Mouse (Mus musculus): ENCODE measurements around the gene Cd38. TPM values are rescaled to one million over a fixed set of nuclear protein-coding genes. Genes with fewer than 3 reads are reported as not detected.

Cd38 gene
- polyA plus RNA-seq, 1 experiment from 2014 or later, result 14.2 TPM

DNA sequence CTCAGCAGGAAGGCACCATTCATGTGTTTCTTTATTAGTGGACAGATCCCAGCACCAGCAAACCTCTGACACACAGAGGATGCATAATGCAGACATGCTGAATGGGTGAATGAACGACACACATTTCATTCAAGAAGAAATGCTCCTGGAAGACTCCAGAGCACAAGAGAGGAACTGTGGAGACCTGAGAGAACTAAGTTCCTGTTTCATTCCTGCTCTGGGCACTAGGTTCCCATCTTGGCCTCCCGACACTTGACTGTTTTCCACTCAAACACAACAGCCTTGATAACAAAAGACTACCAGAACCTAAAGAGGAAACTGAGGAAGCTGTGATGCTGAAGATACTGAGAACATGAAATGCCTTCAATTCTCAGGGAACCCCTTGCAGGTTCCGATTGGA lies 20.1 kb upstream of the Cd38 start:
- H3K27me3 ChIP-seq (ENCODE audit: control insufficient read depth, insufficient read depth, low read length), result no peaks in the 10 kb centered on the region
- no peaks in the 10 kb centered on the region for H3K4me1 ChIP-seq (ENCODE audit: control insufficient read depth, insufficient read depth, low read length)
- WGBS, result 93% methylated on average over 3 of the region's 3 CpGs
- no peak overlapping the region for H3K9ac ChIP-seq (ENCODE audit: low read length)
- no peaks in the 10 kb centered on the region for H3K36me3 ChIP-seq (ENCODE audit: control insufficient read depth, insufficient read depth, low read length)
- no peak overlapping the region for H3K27ac ChIP-seq (ENCODE audit: low read length)
- ATAC-seq (ENCODE audit: insufficient read depth, low FRiP score), result no peak
- H3K4me2 ChIP-seq (ENCODE audit: low read depth, low read length), result no peak overlapping the region
- H3K9me3 ChIP-seq (replicated peaks; ENCODE audit: control insufficient read depth, low read length), result peaks cover 2% of the 10 kb centered on the region; the same call in 1 of the 2 replicates
- no peak overlapping the region for H3K4me3 ChIP-seq (replicated peaks; ENCODE audit: low read length)

DNA sequence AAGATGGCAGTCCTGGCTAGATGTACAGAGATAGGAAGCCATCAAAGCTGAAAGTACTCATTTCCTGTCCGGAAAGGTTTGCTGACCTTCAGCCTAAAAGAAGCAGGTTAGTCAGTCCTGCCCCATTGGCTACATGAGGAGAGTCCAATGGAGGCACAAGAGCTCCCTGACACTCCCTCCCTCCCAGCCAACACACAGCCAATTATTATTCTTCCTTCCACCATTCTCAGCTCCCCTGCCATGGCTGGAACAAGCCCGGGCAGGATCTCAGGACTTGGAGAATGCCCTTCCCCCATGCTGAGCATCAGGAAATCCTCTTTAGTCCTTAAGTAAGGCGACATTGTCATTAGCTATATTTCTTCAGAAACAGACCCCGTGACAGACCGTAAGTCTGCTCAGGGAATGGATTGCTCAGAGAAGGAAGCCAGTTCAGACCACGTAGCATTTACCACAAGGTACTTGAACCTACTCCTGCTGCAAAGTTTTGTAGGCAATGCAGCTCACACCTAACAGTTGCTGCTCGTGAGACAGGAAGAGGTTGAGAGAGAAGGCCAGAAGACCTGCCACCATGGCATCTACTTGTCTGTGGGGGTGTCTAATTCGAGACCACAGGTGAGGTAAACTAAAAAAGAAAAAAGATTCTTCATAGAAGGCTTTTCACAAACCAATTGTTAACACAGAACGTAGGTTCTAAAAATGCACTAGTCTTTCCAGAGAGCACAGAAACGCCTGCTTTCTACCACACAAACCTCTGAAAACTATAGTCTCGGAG lies 15.1 kb upstream of the Cd38 start:
- no peak overlapping the region for H3K4me2 ChIP-seq (ENCODE audit: low read depth, low read length)
- no peaks in the 10 kb centered on the region; the same call in none of the 2 replicates for H3K9me3 ChIP-seq (replicated peaks; ENCODE audit: control insufficient read depth, low read length)
- WGBS, result 72% methylated on average over 11 of the region's 11 CpGs
- no peaks in the 10 kb centered on the region for H3K27me3 ChIP-seq (ENCODE audit: control insufficient read depth, insufficient read depth, low read length)
- H3K9ac ChIP-seq (ENCODE audit: low read length), result no peak overlapping the region
- ATAC-seq (ENCODE audit: insufficient read depth, low FRiP score), result no peak
- no peaks in the 10 kb centered on the region for H3K36me3 ChIP-seq (ENCODE audit: control insufficient read depth, insufficient read depth, low read length)
- no peak overlapping the region; the same call in 1 of the 2 replicates for H3K27ac ChIP-seq (ENCODE audit: low read length)
- H3K4me3 ChIP-seq (replicated peaks; ENCODE audit: low read length), result no peak overlapping the region
- H3K4me1 ChIP-seq (ENCODE audit: control insufficient read depth, insufficient read depth, low read length), result no peaks in the 10 kb centered on the region

DNA sequence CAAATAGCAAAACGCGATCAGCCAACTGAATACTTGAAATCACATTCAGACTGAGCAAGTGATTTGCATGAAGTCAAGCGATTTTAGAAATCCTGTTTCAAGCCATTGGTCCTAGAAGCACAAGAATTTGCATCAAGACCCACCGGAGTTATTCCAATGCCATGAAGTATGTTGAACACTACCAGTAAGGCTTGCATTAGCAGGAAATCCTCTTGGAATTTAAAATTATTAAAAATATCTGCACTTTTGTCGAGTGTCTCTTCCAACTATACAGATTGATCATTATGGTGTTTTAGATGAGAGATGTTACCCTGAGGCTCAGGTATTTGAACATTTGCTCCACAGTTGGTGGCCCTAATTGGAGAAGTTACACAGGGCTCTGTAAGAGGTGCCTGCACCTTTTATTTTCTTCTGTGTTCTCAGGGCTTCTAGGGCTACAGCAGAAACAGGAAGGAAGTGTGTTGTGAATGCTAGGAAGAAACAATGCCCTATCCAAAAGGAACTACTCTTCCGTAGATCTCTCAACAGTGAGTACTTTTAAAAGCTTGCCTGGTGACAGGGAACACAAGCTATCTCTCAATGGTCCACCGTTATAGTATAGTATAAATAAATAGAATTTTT lies 14.4 kb upstream of the Cd38 start:
- Histone ChIP-seq H3K4me2 (ENCODE audit: low read depth, low read length) (no peak overlapping the region), H3K27ac (ENCODE audit: low read length) (no peak overlapping the region)
- WGBS, result 76% methylated on average over 7 of the region's 7 CpGs

DNA sequence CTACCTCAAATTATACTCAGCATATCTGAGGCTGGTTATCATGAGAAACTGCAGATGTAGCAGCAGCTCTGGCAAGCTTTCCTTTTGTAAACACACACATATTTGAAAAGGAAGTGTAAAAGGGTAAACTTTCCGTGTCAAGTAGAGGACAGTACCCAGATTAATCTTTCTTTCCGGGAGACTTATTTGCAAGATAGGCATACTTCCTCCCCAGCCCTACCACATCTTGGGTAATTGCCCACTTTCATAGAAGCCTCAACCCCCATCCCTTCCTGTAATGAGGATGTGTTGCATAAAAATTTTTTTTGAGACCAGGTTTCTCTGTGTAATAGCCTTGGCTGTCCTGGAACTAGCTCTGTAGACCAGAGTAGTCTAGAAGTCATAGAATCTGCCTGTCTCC lies 12.6 kb upstream of the Cd38 start:
- no peak overlapping the region for H3K27ac ChIP-seq (ENCODE audit: low read length)
- peak; percentile 58; the same call in 1 of the 2 replicates for ATAC-seq (ENCODE audit: insufficient read depth, low FRiP score)

More for the DNA sequence above, 14.4 kb upstream of the Cd38 start:
- no peaks in the 10 kb centered on the region; the same call in none of the 2 replicates for H3K9me3 ChIP-seq (replicated peaks; ENCODE audit: control insufficient read depth, low read length)
- ATAC-seq (ENCODE audit: insufficient read depth, low FRiP score), result no peak
- no peaks in the 10 kb centered on the region for H3K27me3 ChIP-seq (ENCODE audit: control insufficient read depth, insufficient read depth, low read length)
- H3K9ac ChIP-seq (ENCODE audit: low read length), result no peak overlapping the region
- H3K4me1 ChIP-seq (ENCODE audit: control insufficient read depth, insufficient read depth, low read length), result no peaks in the 10 kb centered on the region
- H3K4me3 ChIP-seq (replicated peaks; ENCODE audit: low read length), result no peak overlapping the region
- H3K36me3 ChIP-seq (ENCODE audit: control insufficient read depth, insufficient read depth, low read length), result no peaks in the 10 kb centered on the region

DNA sequence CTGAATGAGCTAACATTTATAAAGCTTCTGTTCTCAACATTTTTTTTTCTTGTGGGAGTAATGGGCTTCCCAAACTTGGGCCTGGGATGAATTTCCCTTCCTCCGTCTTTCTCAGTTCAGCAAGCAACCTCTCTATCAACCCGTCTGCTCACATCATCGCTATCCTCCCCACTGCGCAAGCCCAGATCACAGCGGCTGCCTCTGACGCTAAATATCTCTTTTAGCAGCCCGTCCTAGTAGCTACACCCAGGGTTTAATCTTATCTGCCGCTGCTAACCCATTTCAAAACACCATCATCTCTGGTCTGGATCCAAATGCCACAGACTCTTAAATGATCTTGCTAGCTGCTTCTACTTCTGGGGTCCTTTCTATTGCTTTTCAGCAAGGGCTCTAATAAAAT lies 8.7 kb upstream of the Cd38 start:
- no peaks in the 10 kb centered on the region for H3K27me3 ChIP-seq (ENCODE audit: control insufficient read depth, insufficient read depth, low read length)
- no peak overlapping the region for H3K9ac ChIP-seq (ENCODE audit: low read length)
- no peak overlapping the region for H3K4me3 ChIP-seq (replicated peaks; ENCODE audit: low read length)
- H3K9me3 ChIP-seq (replicated peaks; ENCODE audit: control insufficient read depth, low read length), result no peaks in the 10 kb centered on the region; the same call in none of the 2 replicates
- no peak overlapping the region for H3K4me2 ChIP-seq (ENCODE audit: low read depth, low read length)
- no peaks in the 10 kb centered on the region for H3K4me1 ChIP-seq (ENCODE audit: control insufficient read depth, insufficient read depth, low read length)
- no peaks in the 10 kb centered on the region for H3K36me3 ChIP-seq (ENCODE audit: control insufficient read depth, insufficient read depth, low read length)
- no peak overlapping the region for H3K27ac ChIP-seq (ENCODE audit: low read length)
- 78% methylated on average over 8 of the region's 8 CpGs for WGBS
- ATAC-seq (ENCODE audit: insufficient read depth, low FRiP score), result no peak

More for the DNA sequence above, 12.6 kb upstream of the Cd38 start:
- no peak overlapping the region for H3K4me2 ChIP-seq (ENCODE audit: low read depth, low read length)
- H3K36me3 ChIP-seq (ENCODE audit: control insufficient read depth, insufficient read depth, low read length), result no peaks in the 10 kb centered on the region
- H3K4me1 ChIP-seq (ENCODE audit: control insufficient read depth, insufficient read depth, low read length), result no peaks in the 10 kb centered on the region
- no peak overlapping the region for H3K4me3 ChIP-seq (replicated peaks; ENCODE audit: low read length)
- WGBS, result 9% methylated on average over 2 of the region's 2 CpGs
- H3K27me3 ChIP-seq (ENCODE audit: control insufficient read depth, insufficient read depth, low read length), result no peaks in the 10 kb centered on the region
- no peaks in the 10 kb centered on the region; the same call in none of the 2 replicates for H3K9me3 ChIP-seq (replicated peaks; ENCODE audit: control insufficient read depth, low read length)
- H3K9ac ChIP-seq (ENCODE audit: low read length), result no peak overlapping the region

DNA sequence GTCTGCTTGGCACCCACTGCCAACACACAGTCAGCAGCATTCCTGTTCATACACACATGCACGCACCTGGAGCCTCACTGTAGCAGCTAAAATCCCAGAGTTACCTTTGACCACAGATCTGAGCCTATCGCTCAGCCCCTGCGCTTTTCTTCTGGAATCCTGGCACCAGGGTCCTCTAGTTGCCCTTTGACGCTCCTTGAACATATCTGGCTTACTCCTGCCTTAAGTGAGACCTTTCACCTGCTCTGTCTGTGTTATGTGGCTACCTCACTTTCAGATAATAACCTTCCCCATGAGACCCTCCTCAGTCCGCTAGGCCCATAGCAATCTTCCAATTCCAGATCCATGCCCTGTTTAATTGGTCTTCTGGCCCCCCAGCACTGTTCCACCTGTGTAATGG lies 8.3 kb upstream of the Cd38 start:
- no peak overlapping the region for H3K9ac ChIP-seq (ENCODE audit: low read length)
- no peaks in the 10 kb centered on the region for H3K27me3 ChIP-seq (ENCODE audit: control insufficient read depth, insufficient read depth, low read length)
- no peaks in the 10 kb centered on the region; the same call in none of the 2 replicates for H3K9me3 ChIP-seq (replicated peaks; ENCODE audit: control insufficient read depth, low read length)
- no peak for ATAC-seq (ENCODE audit: insufficient read depth, low FRiP score)
- no peak overlapping the region for H3K4me2 ChIP-seq (ENCODE audit: low read depth, low read length)
- no peak overlapping the region for H3K4me3 ChIP-seq (replicated peaks; ENCODE audit: low read length)
- H3K27ac ChIP-seq (ENCODE audit: low read length), result peak overlapping the region; percentile 39; the same call in 1 of the 2 replicates
- H3K4me1 ChIP-seq (ENCODE audit: control insufficient read depth, insufficient read depth, low read length), result no peaks in the 10 kb centered on the region
- H3K36me3 ChIP-seq (ENCODE audit: control insufficient read depth, insufficient read depth, low read length), result no peaks in the 10 kb centered on the region
- WGBS, result 90% methylated on average over 5 of the region's 5 CpGs

DNA sequence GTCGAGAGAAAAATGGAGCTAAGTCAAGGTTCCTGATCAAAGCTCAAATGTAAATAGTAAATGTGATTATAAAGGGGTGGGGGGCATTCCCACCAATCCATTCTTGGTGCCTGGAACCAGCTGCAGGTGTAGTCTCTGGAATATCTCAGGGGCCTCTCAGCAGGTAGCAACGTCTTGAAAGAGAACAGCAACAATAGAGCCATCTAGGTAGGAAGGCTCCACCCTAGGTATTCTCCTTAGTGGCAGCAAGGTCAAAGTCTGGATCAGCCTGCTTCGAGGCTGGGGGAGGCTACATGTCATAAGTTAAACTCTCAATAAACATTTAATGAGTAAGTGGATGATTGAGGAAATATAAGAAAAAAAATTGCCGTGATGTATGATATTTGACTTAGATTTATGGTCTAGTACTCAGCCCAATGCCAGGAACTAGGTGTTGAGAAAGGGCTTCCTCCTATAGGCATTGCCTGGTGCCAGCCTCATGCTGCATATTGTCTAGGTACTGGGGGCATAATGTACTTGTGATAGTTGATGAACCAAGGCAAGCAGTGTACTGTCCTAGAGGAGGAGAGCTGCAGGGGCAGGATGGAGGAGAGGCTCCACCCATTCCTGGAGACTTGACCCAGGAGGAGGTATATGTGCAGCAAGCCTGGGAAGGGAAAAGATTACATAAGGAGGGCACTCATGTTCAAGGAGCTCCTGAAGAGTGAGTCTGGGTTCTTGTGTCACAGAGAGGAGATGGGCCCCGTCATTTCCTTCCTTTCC lies 7.5 kb upstream of the Cd38 start:
- Histone ChIP-seq H3K4me3 (replicated peaks; ENCODE audit: low read length) (no peak overlapping the region), H3K27me3 (ENCODE audit: control insufficient read depth, insufficient read depth, low read length) (no peaks in the 10 kb centered on the region), H3K9me3 (replicated peaks; ENCODE audit: control insufficient read depth, low read length) (no peaks in the 10 kb centered on the region; the same call in none of the 2 replicates), H3K9ac (ENCODE audit: low read length) (no peak overlapping the region), H3K27ac (ENCODE audit: low read length) (peak overlapping the region; percentile 39), H3K4me2 (ENCODE audit: low read depth, low read length) (no peak overlapping the region), H3K36me3 (ENCODE audit: control insufficient read depth, insufficient read depth, low read length) (no peaks in the 10 kb centered on the region), H3K4me1 (ENCODE audit: control insufficient read depth, insufficient read depth, low read length) (no peaks in the 10 kb centered on the region)
- 57% methylated on average over 5 of the region's 5 CpGs for WGBS
- peak; percentile 38 for ATAC-seq (ENCODE audit: insufficient read depth, low FRiP score)

DNA sequence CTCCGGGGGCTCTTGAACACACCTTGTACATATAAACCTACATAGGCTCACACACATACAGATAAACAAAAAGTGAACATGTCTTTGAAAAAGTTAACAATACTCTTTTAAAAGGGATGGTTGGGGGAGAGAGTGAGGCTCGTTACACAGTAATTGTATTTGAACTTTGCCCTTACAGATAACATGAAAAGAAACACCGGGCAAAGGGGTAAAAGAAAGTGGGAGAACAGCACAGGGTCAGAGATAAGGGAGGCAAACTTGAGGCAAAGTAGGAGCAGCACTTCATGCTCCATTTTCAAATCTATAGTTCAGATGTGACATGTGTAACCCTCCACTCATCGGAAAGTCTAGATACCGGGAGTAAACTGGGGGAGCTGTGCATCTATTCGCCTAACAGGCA lies 4.7 kb upstream of the Cd38 start:
- ATAC-seq (ENCODE audit: insufficient read depth, low FRiP score), result peak; percentile 57; the same call in 1 of the 2 replicates
- H3K9me3 ChIP-seq (replicated peaks; ENCODE audit: control insufficient read depth, low read length), result no peaks in the 10 kb centered on the region

More for the DNA sequence above, 4.7 kb upstream of the Cd38 start:
- Histone ChIP-seq H3K4me3 (replicated peaks; ENCODE audit: low read length) (no peak overlapping the region), H3K27me3 (ENCODE audit: control insufficient read depth, insufficient read depth, low read length) (no peaks in the 10 kb centered on the region), H3K9ac (ENCODE audit: low read length) (no peak overlapping the region), H3K4me1 (ENCODE audit: control insufficient read depth, insufficient read depth, low read length) (no peaks in the 10 kb centered on the region), H3K4me2 (ENCODE audit: low read depth, low read length) (no peak overlapping the region), H3K36me3 (ENCODE audit: control insufficient read depth, insufficient read depth, low read length) (no peaks in the 10 kb centered on the region), H3K27ac (ENCODE audit: low read length) (peak overlapping the region; percentile 28; the same call in 1 of the 2 replicates)
- 49% methylated on average over 6 of the region's 6 CpGs for WGBS

Measured in stomach, embryonic 16.5 days (tissue).